Mouse (Mus musculus): ENCODE results near the gene Rtn4rl2. TPM values are rescaled to one million over a fixed set of nuclear protein-coding genes. Genes with fewer than 3 reads are reported as not detected.
"Not testable (repeated sequence)": the region's sequence is repeated elsewhere in the genome, so short reads cannot be mapped to it uniquely, and the experiment has no call there.

Rtn4rl2 gene
- polyA plus RNA-seq, 1 experiment from 2014 or later: 0.59 TPM

- H3K27me3 ChIP-seq (ENCODE audit: control insufficient read depth, insufficient read depth, low read length): no peaks in the 10 kb centered on the region
- WGBS: 68% methylated on average over 3 of the region's 3 CpGs
- no peaks in the 10 kb centered on the region for H3K36me3 ChIP-seq (ENCODE audit: control insufficient read depth, insufficient read depth, low read length)
- H3K4me2 ChIP-seq (replicated peaks; ENCODE audit: low read depth, low read length): no peak overlapping the region
- no peak overlapping the region for H3K9ac ChIP-seq (replicated peaks; ENCODE audit: low read depth, low read length)
- H3K4me3 ChIP-seq (ENCODE audit: low read depth, low read length): no peak overlapping the region
- H3K9me3 ChIP-seq (ENCODE audit: control insufficient read depth, low read depth, low read length): no peaks in the 10 kb centered on the region
- peaks cover 7% of the 10 kb centered on the region; the same call in 1 of the 2 replicates for H3K4me1 ChIP-seq (ENCODE audit: control insufficient read depth, insufficient read depth, low read length)
- no peak overlapping the region for H3K27ac ChIP-seq (ENCODE audit: low read length)
- ATAC-seq (ENCODE audit: insufficient number of reproducible peaks, insufficient read depth, low FRiP score, low read depth): no peak
These were observed 28.8 kb upstream of the Rtn4rl2 start for GRCm38 (mm10) chr2:84915330-84915729.

- ATAC-seq (ENCODE audit: insufficient number of reproducible peaks, insufficient read depth, low FRiP score, low read depth): no peak
- H3K27me3 ChIP-seq (ENCODE audit: control insufficient read depth, insufficient read depth, low read length): no peaks in the 10 kb centered on the region
- no peak overlapping the region for H3K27ac ChIP-seq (ENCODE audit: low read length)
- no peaks in the 10 kb centered on the region for H3K36me3 ChIP-seq (ENCODE audit: control insufficient read depth, insufficient read depth, low read length)
- H3K4me3 ChIP-seq (ENCODE audit: low read depth, low read length): no peak overlapping the region
- no peaks in the 10 kb centered on the region for H3K9me3 ChIP-seq (ENCODE audit: control insufficient read depth, low read depth, low read length)
- no peak overlapping the region for H3K4me2 ChIP-seq (replicated peaks; ENCODE audit: low read depth, low read length)
- no peak overlapping the region for H3K9ac ChIP-seq (replicated peaks; ENCODE audit: low read depth, low read length)
- H3K4me1 ChIP-seq (ENCODE audit: control insufficient read depth, insufficient read depth, low read length): peaks cover 7% of the 10 kb centered on the region; the same call in 1 of the 2 replicates
- 46% methylated on average over 5 of the region's 5 CpGs for WGBS
These were observed 27.4 kb upstream of the Rtn4rl2 start for GRCm38 (mm10) chr2:84913881-84914280.

GRCm38 (mm10) chr2:84912722-84913121 is 26.2 kb upstream of the Rtn4rl2 start:
- H3K9me3 ChIP-seq (ENCODE audit: control insufficient read depth, low read depth, low read length): no peaks in the 10 kb centered on the region
- H3K4me2 ChIP-seq (replicated peaks; ENCODE audit: low read depth, low read length): no peak overlapping the region
- H3K27me3 ChIP-seq (ENCODE audit: control insufficient read depth, insufficient read depth, low read length): no peaks in the 10 kb centered on the region
- H3K36me3 ChIP-seq (ENCODE audit: control insufficient read depth, insufficient read depth, low read length): no peaks in the 10 kb centered on the region
- ATAC-seq (ENCODE audit: insufficient number of reproducible peaks, insufficient read depth, low FRiP score, low read depth): no peak; the same call in 1 of the 2 replicates
- no peak overlapping the region for H3K27ac ChIP-seq (ENCODE audit: low read length)
- H3K9ac ChIP-seq (replicated peaks; ENCODE audit: low read depth, low read length): no peak overlapping the region
- WGBS: 26% methylated on average over 3 of the region's 3 CpGs
- peaks cover 4% of the 10 kb centered on the region; the same call in 1 of the 2 replicates for H3K4me1 ChIP-seq (ENCODE audit: control insufficient read depth, insufficient read depth, low read length)
- H3K4me3 ChIP-seq (ENCODE audit: low read depth, low read length): no peak overlapping the region

DNA sequence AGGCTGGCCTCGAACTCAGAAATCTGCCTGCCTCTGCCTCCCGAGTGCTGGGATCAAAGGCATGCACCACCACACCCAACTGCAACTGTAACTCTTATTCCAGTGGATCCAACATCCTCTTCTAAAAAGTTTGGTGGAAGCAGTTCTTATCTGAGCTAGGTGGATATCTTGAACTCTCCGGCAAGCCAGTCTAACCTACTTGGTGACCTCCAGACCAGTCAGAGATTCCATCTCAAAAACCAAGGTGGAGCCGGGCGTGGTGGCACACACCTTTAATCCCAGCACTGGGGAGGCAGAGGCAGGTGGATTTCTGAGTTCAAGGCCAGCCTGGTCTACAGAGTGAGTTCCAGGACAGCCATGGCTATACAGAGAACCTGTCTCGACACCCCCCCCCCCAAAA is 10.2 kb upstream of the Rtn4rl2 start:
- H3K36me3 ChIP-seq (ENCODE audit: control insufficient read depth, insufficient read depth, low read length); H3K9ac ChIP-seq (replicated peaks; ENCODE audit: low read depth, low read length); H3K9me3 ChIP-seq (ENCODE audit: control insufficient read depth, low read depth, low read length); H3K4me3 ChIP-seq (ENCODE audit: low read depth, low read length); H3K4me1 ChIP-seq (ENCODE audit: control insufficient read depth, insufficient read depth, low read length); H3K4me2 ChIP-seq (replicated peaks; ENCODE audit: low read depth, low read length); H3K27me3 ChIP-seq (ENCODE audit: control insufficient read depth, insufficient read depth, low read length); H3K27ac ChIP-seq (ENCODE audit: low read length); ATAC-seq (ENCODE audit: insufficient number of reproducible peaks, insufficient read depth, low FRiP score, low read depth): not testable (repeated sequence)
- WGBS: 93% methylated on average over 6 of the region's 6 CpGs

- whole genome bisulfite sequencing: 29% methylated on average over 4 of the region's 4 CpGs
- Histone ChIP-seq H3K27me3 (ENCODE audit: control insufficient read depth, insufficient read depth, low read length) (no peaks in the 10 kb centered on the region), H3K36me3 (ENCODE audit: control insufficient read depth, insufficient read depth, low read length) (no peaks in the 10 kb centered on the region), H3K4me1 (ENCODE audit: control insufficient read depth, insufficient read depth, low read length) (no peaks in the 10 kb centered on the region), H3K9me3 (ENCODE audit: control insufficient read depth, low read depth, low read length) (no peaks in the 10 kb centered on the region), H3K4me2 (replicated peaks; ENCODE audit: low read depth, low read length) (no peak overlapping the region), H3K9ac (replicated peaks; ENCODE audit: low read depth, low read length) (no peak overlapping the region), H3K27ac (ENCODE audit: low read length) (no peak overlapping the region), H3K4me3 (ENCODE audit: low read depth, low read length) (no peak overlapping the region)
- no peak for ATAC-seq (ENCODE audit: insufficient number of reproducible peaks, insufficient read depth, low FRiP score, low read depth)
These were observed 9.1 kb upstream of the Rtn4rl2 start for GRCm38 (mm10) chr2:84895495-84896198.

- Histone ChIP-seq H3K27me3 (ENCODE audit: control insufficient read depth, insufficient read depth, low read length) (peaks cover 10% of the 10 kb centered on the region), H3K4me2 (replicated peaks; ENCODE audit: low read depth, low read length) (no peak overlapping the region), H3K9me3 (ENCODE audit: control insufficient read depth, low read depth, low read length) (no peaks in the 10 kb centered on the region), H3K4me1 (ENCODE audit: control insufficient read depth, insufficient read depth, low read length) (0 out of 2 replicates have a peak, but pooled peaks cover 4% of the 10 kb centered on the region), H3K9ac (replicated peaks; ENCODE audit: low read depth, low read length) (no peak overlapping the region), H3K4me3 (ENCODE audit: low read depth, low read length) (no peak overlapping the region), H3K27ac (ENCODE audit: low read length) (no peak overlapping the region), H3K36me3 (ENCODE audit: control insufficient read depth, insufficient read depth, low read length) (no peaks in the 10 kb centered on the region)
- 49% methylated on average over 6 of the region's 6 CpGs for WGBS
- no peak for ATAC-seq (ENCODE audit: insufficient number of reproducible peaks, insufficient read depth, low FRiP score, low read depth)
These were observed 6.8 kb upstream of the Rtn4rl2 start for GRCm38 (mm10) chr2:84893359-84893758.

- Histone ChIP-seq H3K36me3 (ENCODE audit: control insufficient read depth, insufficient read depth, low read length) (no peaks in the 10 kb centered on the region), H3K4me1 (ENCODE audit: control insufficient read depth, insufficient read depth, low read length) (peaks cover 15% of the 10 kb centered on the region; the same call in 1 of the 2 replicates), H3K4me2 (replicated peaks; ENCODE audit: low read depth, low read length) (no peak overlapping the region), H3K9me3 (ENCODE audit: control insufficient read depth, low read depth, low read length) (no peaks in the 10 kb centered on the region), H3K4me3 (ENCODE audit: low read depth, low read length) (no peak overlapping the region), H3K27me3 (ENCODE audit: control insufficient read depth, insufficient read depth, low read length) (peaks cover 25% of the 10 kb centered on the region), H3K9ac (replicated peaks; ENCODE audit: low read depth, low read length) (no peak overlapping the region), H3K27ac (ENCODE audit: low read length) (no peak overlapping the region)
- ATAC-seq (ENCODE audit: insufficient number of reproducible peaks, insufficient read depth, low FRiP score, low read depth): no peak
- under 1% methylated on average over 5 of the region's 5 CpGs for WGBS
These were observed 3.5 kb upstream of the Rtn4rl2 start for GRCm38 (mm10) chr2:84890045-84890340.

GRCm38 (mm10) chr2:84889316-84890044 is 3.0 kb upstream of the Rtn4rl2 start:
- H3K27me3 ChIP-seq (ENCODE audit: control insufficient read depth, insufficient read depth, low read length): peaks cover 30% of the 10 kb centered on the region
- ATAC-seq (ENCODE audit: insufficient number of reproducible peaks, insufficient read depth, low FRiP score, low read depth): no peak

More at GRCm38 (mm10) chr2:84889316-84890044, 3.0 kb upstream of the Rtn4rl2 start:
- H3K4me2 ChIP-seq (replicated peaks; ENCODE audit: low read depth, low read length): peak overlapping the region; percentile 47
- 15% methylated on average over 14 of the region's 14 CpGs for WGBS
- no peak overlapping the region for H3K27ac ChIP-seq (ENCODE audit: low read length)
- H3K4me1 ChIP-seq (ENCODE audit: control insufficient read depth, insufficient read depth, low read length): peaks cover 15% of the 10 kb centered on the region; the same call in 1 of the 2 replicates
- H3K9me3 ChIP-seq (ENCODE audit: control insufficient read depth, low read depth, low read length): no peaks in the 10 kb centered on the region
- H3K4me3 ChIP-seq (ENCODE audit: low read depth, low read length): peak overlapping the region; percentile 22; the same call in 1 of the 2 replicates
- H3K36me3 ChIP-seq (ENCODE audit: control insufficient read depth, insufficient read depth, low read length): no peaks in the 10 kb centered on the region
- no peak overlapping the region for H3K9ac ChIP-seq (replicated peaks; ENCODE audit: low read depth, low read length)

Data from stomach, embryonic 14.5 days (tissue).